Mouse (Mus musculus): ENCODE measurements around the gene 4932438H23Rik. TPM values are rescaled to one million over a fixed set of nuclear protein-coding genes. Genes with fewer than 3 reads are reported as not detected.

Gene 4932438H23Rik
- polyA plus RNA-seq (2012; fragmentation: generic; extraction: Trizol) = 0.01 TPM

- Histone ChIP-seq H3K36me3 (ENCODE audit: control insufficient read depth, insufficient read depth) (no peaks in the 10 kb centered on the region), H3K79me2 (ENCODE audit: control insufficient read depth, insufficient read depth) (no peaks in the 10 kb centered on the region)
- TF ChIP-seq TCF12 (IDR thresholded peaks at IDR 0.05; ENCODE audit: insufficient read depth, poor library complexity, severe bottlenecking) (no peak), TCF3 (IDR thresholded peaks at IDR 0.05; ENCODE audit: insufficient read length, low read depth) (no peak), CEBPB (IDR thresholded peaks at IDR 0.05; ENCODE audit: insufficient read depth, poor library complexity, severe bottlenecking) (no peak), SRF (IDR thresholded peaks at IDR 0.05; ENCODE audit: control insufficient read depth, insufficient read length, low read depth) (no peak), USF1 (IDR thresholded peaks at IDR 0.05; ENCODE audit: low read depth) (no peak), REST (IDR thresholded peaks at IDR 0.05; ENCODE audit: insufficient read depth, insufficient read length) (no peak), MAX (IDR thresholded peaks at IDR 0.05; ENCODE audit: low read depth) (no peak), MYOD1 (IDR thresholded peaks at IDR 0.05; ENCODE audit: control insufficient read depth in 1 of 3, insufficient read length in 2 of 3, low read depth in 2 of 3) (no peak), E2F4 (IDR thresholded peaks at IDR 0.05; ENCODE audit: insufficient read depth) (no peak), POLR2AphosphoS2 (IDR thresholded peaks at IDR 0.05; ENCODE audit: insufficient read length, low read depth) (no peak), MYOG (IDR thresholded peaks at IDR 0.05; ENCODE audit: control insufficient read depth in 1 of 3, insufficient read depth in 1 of 3, insufficient read length in 2 of 3, low read depth in 2 of 3) (no peak), POLR2A (IDR thresholded peaks at IDR 0.05; ENCODE audit: insufficient read length, low read depth) (no peak)
These were observed at the start of gene 4932438H23Rik for GRCm38 (mm10) chr16:91095022-91095421. TSS of gene 4932438H23Rik (minus strand) at chr16:91095122.

GRCm38 (mm10) chr16:91140991-91141630, 46.2 kb upstream of the 4932438H23Rik start:
- no peaks in the 10 kb centered on the region for H3K36me3 ChIP-seq (ENCODE audit: control insufficient read depth, insufficient read depth)
- no peak overlapping the region for H3K4me2 ChIP-seq (ENCODE audit: low read depth)
- H3K79me2 ChIP-seq (ENCODE audit: control insufficient read depth, insufficient read depth) = no peaks in the 10 kb centered on the region
- H3ac ChIP-seq (ENCODE audit: control insufficient read depth, insufficient read length) = no peak overlapping the region
- peaks cover 27% of the 10 kb centered on the region for H3K27me3 ChIP-seq (ENCODE audit: control insufficient read depth, insufficient read depth, insufficient read length)
- no peak overlapping the region for H3K4me3 ChIP-seq
- TF ChIP-seq MAX (IDR thresholded peaks at IDR 0.05; ENCODE audit: low read depth) (no peak), POLR2AphosphoS2 (IDR thresholded peaks at IDR 0.05; ENCODE audit: insufficient read length, low read depth) (no peak), E2F4 (IDR thresholded peaks at IDR 0.05; ENCODE audit: insufficient read depth) (no peak), TCF3 (IDR thresholded peaks at IDR 0.05; ENCODE audit: insufficient read length, low read depth) (no peak), POLR2A (IDR thresholded peaks at IDR 0.05; ENCODE audit: insufficient read length, low read depth) (no peak), TCF12 (IDR thresholded peaks at IDR 0.05; ENCODE audit: insufficient read depth, poor library complexity, severe bottlenecking) (no peak), SRF (IDR thresholded peaks at IDR 0.05; ENCODE audit: control insufficient read depth, insufficient read length, low read depth) (no peak), REST (IDR thresholded peaks at IDR 0.05; ENCODE audit: insufficient read depth, insufficient read length) (no peak), CEBPB (IDR thresholded peaks at IDR 0.05; ENCODE audit: insufficient read depth, poor library complexity, severe bottlenecking) (no peak), USF1 (IDR thresholded peaks at IDR 0.05; ENCODE audit: low read depth) (no peak), MYOG (IDR thresholded peaks at IDR 0.05; ENCODE audit: control insufficient read depth in 1 of 3, insufficient read depth in 1 of 3, insufficient read length in 2 of 3, low read depth in 2 of 3) (no peak), MYOD1 (IDR thresholded peaks at IDR 0.05; ENCODE audit: control insufficient read depth in 1 of 3, insufficient read length in 2 of 3, low read depth in 2 of 3) (no peak)

More at GRCm38 (mm10) chr16:91095022-91095421, at the start of gene 4932438H23Rik:
- Histone ChIP-seq H3K4me2 (ENCODE audit: low read depth) (no peak within 1 kb of the TSS), H3K4me3 (no peak within 1 kb of the TSS), H3K27me3 (ENCODE audit: control insufficient read depth, insufficient read depth, insufficient read length) (peaks cover 32% of the 10 kb centered on the region), H3ac (ENCODE audit: control insufficient read depth, insufficient read length) (no peak within 1 kb of the TSS)

- H3K4me2 ChIP-seq (ENCODE audit: low read depth) = no peak overlapping the region
These were observed 45.5 kb upstream of the 4932438H23Rik start for GRCm38 (mm10) chr16:91140457-91140856.

GRCm38 (mm10) chr16:91140056-91140455, 45.1 kb upstream of the 4932438H23Rik start:
- Histone ChIP-seq H3K4me2 (ENCODE audit: low read depth) (no peak overlapping the region), H3K4me3 (no peak overlapping the region)
- no peak for TF ChIP-seq TCF3 (IDR thresholded peaks at IDR 0.05; ENCODE audit: insufficient read length, low read depth)

More at GRCm38 (mm10) chr16:91140457-91140856, 45.5 kb upstream of the 4932438H23Rik start:
- Histone ChIP-seq H3ac (ENCODE audit: control insufficient read depth, insufficient read length) (no peak overlapping the region), H3K36me3 (ENCODE audit: control insufficient read depth, insufficient read depth) (no peaks in the 10 kb centered on the region), H3K27me3 (ENCODE audit: control insufficient read depth, insufficient read depth, insufficient read length) (peaks cover 27% of the 10 kb centered on the region), H3K79me2 (ENCODE audit: control insufficient read depth, insufficient read depth) (no peaks in the 10 kb centered on the region), H3K4me3 (no peak overlapping the region)
- no peak for TF ChIP-seq E2F4 (IDR thresholded peaks at IDR 0.05; ENCODE audit: insufficient read depth)

GRCm38 (mm10) chr16:91139481-91139880, 44.6 kb upstream of the 4932438H23Rik start:
- no peak overlapping the region for H3K4me3 ChIP-seq
- TF ChIP-seq REST (IDR thresholded peaks at IDR 0.05; ENCODE audit: insufficient read depth, insufficient read length) (no peak), SRF (IDR thresholded peaks at IDR 0.05; ENCODE audit: control insufficient read depth, insufficient read length, low read depth) (no peak), MAX (IDR thresholded peaks at IDR 0.05; ENCODE audit: low read depth) (no peak), USF1 (IDR thresholded peaks at IDR 0.05; ENCODE audit: low read depth) (no peak), MYOG (IDR thresholded peaks at IDR 0.05; ENCODE audit: control insufficient read depth in 1 of 3, insufficient read depth in 1 of 3, insufficient read length in 2 of 3, low read depth in 2 of 3) (no peak), TCF12 (IDR thresholded peaks at IDR 0.05; ENCODE audit: insufficient read depth, poor library complexity, severe bottlenecking) (no peak), POLR2AphosphoS2 (IDR thresholded peaks at IDR 0.05; ENCODE audit: insufficient read length, low read depth) (no peak), TCF3 (IDR thresholded peaks at IDR 0.05; ENCODE audit: insufficient read length, low read depth) (no peak), E2F4 (IDR thresholded peaks at IDR 0.05; ENCODE audit: insufficient read depth) (no peak), MYOD1 (IDR thresholded peaks at IDR 0.05; ENCODE audit: control insufficient read depth in 1 of 3, insufficient read length in 2 of 3, low read depth in 2 of 3) (no peak), CEBPB (IDR thresholded peaks at IDR 0.05; ENCODE audit: insufficient read depth, poor library complexity, severe bottlenecking) (no peak), POLR2A (IDR thresholded peaks at IDR 0.05; ENCODE audit: insufficient read length, low read depth) (no peak)
- peaks cover 31% of the 10 kb centered on the region for H3K27me3 ChIP-seq (ENCODE audit: control insufficient read depth, insufficient read depth, insufficient read length)

More at GRCm38 (mm10) chr16:91140056-91140455, 45.1 kb upstream of the 4932438H23Rik start:
- Histone ChIP-seq H3K27me3 (ENCODE audit: control insufficient read depth, insufficient read depth, insufficient read length) (peaks cover 27% of the 10 kb centered on the region), H3ac (ENCODE audit: control insufficient read depth, insufficient read length) (no peak overlapping the region), H3K36me3 (ENCODE audit: control insufficient read depth, insufficient read depth) (no peaks in the 10 kb centered on the region), H3K79me2 (ENCODE audit: control insufficient read depth, insufficient read depth) (no peaks in the 10 kb centered on the region)

More at GRCm38 (mm10) chr16:91139481-91139880, 44.6 kb upstream of the 4932438H23Rik start:
- H3ac ChIP-seq (ENCODE audit: control insufficient read depth, insufficient read length) = no peak overlapping the region
- H3K79me2 ChIP-seq (ENCODE audit: control insufficient read depth, insufficient read depth) = no peaks in the 10 kb centered on the region
- no peaks in the 10 kb centered on the region for H3K36me3 ChIP-seq (ENCODE audit: control insufficient read depth, insufficient read depth)
- no peak overlapping the region for H3K4me2 ChIP-seq (ENCODE audit: low read depth)

Data from myocyte (in vitro differentiated cells).